Mouse (Mus musculus) heart, embryonic 15.5 days (tissue): ENCODE data around the gene Tspan17. TPM values are rescaled to one million over a fixed set of nuclear protein-coding genes. Genes with fewer than 3 reads are reported as not detected.

Experiments used
- ATAC-seq: fragments of 200-750 bp; cut with Nextera tagmentation; replicated peaks from 2 replicates; pipeline ENCODE4 v1.8.0; 2017; ENCODE audit warnings: low read depth, moderate TSS enrichment; ENCODE audit not compliant: insufficient number of reproducible peaks, insufficient read depth, low FRiP score
- H3K27ac ChIP-seq: fragments of 300-500 bp; sonication (generic); 2 replicates; pipeline ENCODE4 v1.5.1; 2015; ENCODE audit warnings: mild to moderate bottlenecking, inconsistent platforms
- H3K27me3 ChIP-seq: fragments of 300-500 bp; sonication (generic); 2 replicates; pipeline ENCODE4 v1.6.1; 2015; ENCODE audit warnings: inconsistent platforms
- H3K36me3 ChIP-seq: fragments of 300-500 bp; sonication (generic); 2 replicates; pipeline ENCODE4 v1.6.1; 2015; ENCODE audit warnings: mild to moderate bottlenecking, inconsistent platforms
- H3K4me1 ChIP-seq: fragments of 300-500 bp; sonication (generic); replicated peaks from 2 replicates; pipeline ENCODE4 v1.6.1; 2015; ENCODE audit warnings: inconsistent platforms
- H3K4me2 ChIP-seq: fragments of 300-500 bp; sonication (generic); 2 replicates; pipeline ENCODE4 v1.6.1; 2015; ENCODE audit warnings: inconsistent platforms, mild to moderate bottlenecking, moderate library complexity
- H3K4me3 ChIP-seq: fragments of 300-500 bp; sonication (generic); 2 replicates; pipeline ENCODE4 v1.5.1; 2015; ENCODE audit warnings: mild to moderate bottlenecking, inconsistent platforms
- H3K9ac ChIP-seq: fragments of 300-500 bp; sonication (generic); 2 replicates; pipeline ENCODE4 v1.6.1; 2015; ENCODE audit warnings: mild to moderate bottlenecking, inconsistent platforms
- H3K9me3 ChIP-seq: fragments of 300-500 bp; sonication (generic); replicated peaks from 2 replicates; pipeline ENCODE4 v1.6.1; 2016; ENCODE audit warnings: inconsistent platforms
- WGBS: fragments of 180-500 bp; shearing (Covaris S2); methylation state at CpG from one replicate; pipeline ENCODE4 v1.1.7; 2015; ENCODE audit warnings: mixed read lengths; 5-methylcytosine and 5-hydroxymethylcytosine counted together
- polyA plus RNA-seq: library from polyadenylated mRNA; unstranded; fragments of >200 nt; fragmentation: Nextera tagmentation; extraction: Ambion mirVana; gene quantifications from 2 replicates; pipeline ENCODE4 v1.2.1, GENCODE M21; 2015

Tspan17 gene
- polyA plus RNA-seq, 1 experiment from 2014 or later, result 4.4 TPM

- no peak overlapping the region for H3K9ac ChIP-seq
- 75% methylated on average over 16 of the region's 16 CpGs for WGBS
- H3K27ac ChIP-seq, result no peak overlapping the region
- H3K4me1 ChIP-seq, result peaks cover 12% of the 10 kb centered on the region
- H3K4me2 ChIP-seq, result no peak overlapping the region
- peaks cover 65% of the 10 kb centered on the region for H3K27me3 ChIP-seq
- no peaks in the 10 kb centered on the region for H3K9me3 ChIP-seq
- H3K36me3 ChIP-seq, result no peaks in the 10 kb centered on the region
- ATAC-seq, result no peak
- H3K4me3 ChIP-seq, result no peak overlapping the region
Observed at GRCm38 (mm10) chr13:54794002-54794577, 4.9 kb downstream of the Tspan17 start.

GRCm38 (mm10) chr13:54794843-54795242, 5.7 kb downstream of the Tspan17 start:
- Histone ChIP-seq H3K4me1 (peaks cover 5% of the 10 kb centered on the region), H3K4me3 (no peak overlapping the region), H3K9me3 (no peaks in the 10 kb centered on the region), H3K27ac (no peak overlapping the region), H3K27me3 (peaks cover 63% of the 10 kb centered on the region), H3K9ac (no peak overlapping the region), H3K36me3 (no peaks in the 10 kb centered on the region), H3K4me2 (no peak overlapping the region)
- no peak for ATAC-seq
- WGBS, result 51% methylated on average over 5 of the region's 5 CpGs

GRCm38 (mm10) chr13:54797356-54797755, 8.2 kb downstream of the Tspan17 start:
- Histone ChIP-seq H3K27ac (no peak overlapping the region), H3K36me3 (no peaks in the 10 kb centered on the region), H3K4me2 (no peak overlapping the region), H3K4me1 (no peaks in the 10 kb centered on the region), H3K9me3 (no peaks in the 10 kb centered on the region), H3K27me3 (peaks cover 47% of the 10 kb centered on the region), H3K9ac (no peak overlapping the region), H3K4me3 (no peak overlapping the region)
- 33% methylated on average over 4 of the region's 4 CpGs for WGBS
- ATAC-seq, result no peak

DNA sequence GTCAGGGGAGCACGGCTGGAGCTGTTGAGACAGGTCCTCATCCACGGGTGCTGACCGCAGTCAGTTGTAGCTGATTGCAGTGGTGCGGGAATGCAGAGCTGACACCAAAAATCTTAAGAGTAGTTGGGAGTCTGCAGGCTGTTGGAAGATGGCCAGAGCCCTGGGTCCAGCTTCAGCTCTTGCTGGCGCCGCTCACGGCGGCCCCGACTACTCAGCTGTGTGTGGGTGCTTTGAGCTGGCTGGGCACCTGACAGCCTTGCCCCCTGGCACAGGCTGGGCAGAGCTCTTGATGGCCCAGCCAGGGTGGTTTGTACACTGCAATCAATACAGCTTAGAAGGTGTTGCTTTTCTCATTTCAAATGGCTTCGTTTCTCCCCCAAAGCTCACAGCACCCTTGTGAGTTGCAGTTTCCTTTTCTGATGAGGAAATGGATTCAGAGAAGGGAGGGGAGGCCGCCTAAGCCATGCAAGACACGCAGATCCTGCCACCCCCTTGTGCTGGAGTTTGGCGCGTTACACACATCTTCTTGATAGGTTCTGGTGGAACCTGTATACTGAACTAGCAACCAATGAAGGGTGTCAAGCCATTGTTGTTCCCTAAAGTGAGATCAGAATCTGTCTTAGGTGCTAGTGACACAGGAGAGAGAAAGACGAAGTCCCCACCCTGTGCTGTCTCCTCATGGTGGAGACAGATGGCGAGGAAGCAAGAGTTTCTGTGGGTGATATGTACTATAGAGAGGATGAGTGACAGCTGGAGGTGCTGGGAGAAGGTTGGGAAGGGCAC, 8.9 kb downstream of the Tspan17 start:
- peaks cover 40% of the 10 kb centered on the region for H3K27me3 ChIP-seq
- H3K9me3 ChIP-seq, result no peaks in the 10 kb centered on the region
- no peak overlapping the region for H3K4me2 ChIP-seq
- H3K27ac ChIP-seq, result no peak overlapping the region
- H3K9ac ChIP-seq, result no peak overlapping the region
- H3K36me3 ChIP-seq, result no peaks in the 10 kb centered on the region
- ATAC-seq, result no peak
- no peaks in the 10 kb centered on the region for H3K4me1 ChIP-seq
- WGBS, result 69% methylated on average over 16 of the region's 16 CpGs
- H3K4me3 ChIP-seq, result no peak overlapping the region

DNA sequence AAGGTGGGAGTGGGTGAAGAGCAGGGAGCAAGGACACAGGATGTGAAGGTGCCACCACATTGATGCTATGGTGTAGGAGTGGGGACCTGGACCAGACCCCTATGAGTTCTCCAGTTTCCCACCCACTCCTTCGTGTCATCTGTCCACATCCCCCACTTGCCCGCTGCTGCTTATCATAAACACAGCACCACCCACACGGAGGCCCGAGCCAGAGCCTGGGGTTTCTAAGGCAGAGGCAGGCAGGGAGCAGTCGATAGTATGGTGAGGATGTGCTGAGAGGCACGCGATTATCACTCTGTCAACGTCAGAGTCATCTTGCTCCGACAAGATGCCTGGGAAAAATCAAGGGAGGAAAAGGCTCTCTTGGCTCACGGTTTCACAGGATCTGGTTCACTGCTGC, 9.6 kb downstream of the Tspan17 start:
- Histone ChIP-seq H3K4me2 (no peak overlapping the region), H3K4me1 (no peaks in the 10 kb centered on the region), H3K9ac (no peak overlapping the region), H3K36me3 (no peaks in the 10 kb centered on the region), H3K4me3 (no peak overlapping the region), H3K27me3 (peaks cover 39% of the 10 kb centered on the region), H3K27ac (no peak overlapping the region), H3K9me3 (no peaks in the 10 kb centered on the region)
- 49% methylated on average over 10 of the region's 10 CpGs for WGBS
- no peak for ATAC-seq

DNA sequence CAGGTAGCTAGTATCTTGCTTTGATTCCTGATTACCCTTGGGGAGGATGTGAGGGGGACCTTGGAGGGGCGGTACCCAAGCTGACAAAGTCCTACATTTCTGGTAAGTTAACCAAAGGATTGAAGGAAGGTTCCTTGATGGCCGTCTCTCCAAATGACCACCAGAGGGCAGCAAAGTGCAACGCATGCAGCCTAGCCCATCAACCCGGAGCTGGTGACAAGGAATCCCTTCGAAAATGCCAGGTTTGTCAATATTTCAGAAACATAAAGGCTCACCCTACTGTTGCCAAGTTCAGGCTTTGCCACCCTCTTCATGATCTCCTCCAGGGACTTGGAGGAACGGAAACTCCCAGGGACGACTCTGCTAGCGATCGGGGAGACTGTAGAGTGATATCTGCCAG, 10.5 kb downstream of the Tspan17 start:
- Histone ChIP-seq H3K4me1 (no peaks in the 10 kb centered on the region), H3K4me3 (0 out of 2 replicates have a peak overlapping the region, but pooled peaks have one; percentile 18), H3K36me3 (no peaks in the 10 kb centered on the region), H3K9ac (no peak overlapping the region), H3K4me2 (peak overlapping the region; percentile 55), H3K9me3 (no peaks in the 10 kb centered on the region), H3K27me3 (peaks cover 40% of the 10 kb centered on the region), H3K27ac (no peak overlapping the region)
- no peak for ATAC-seq
- 8% methylated on average over 9 of the region's 9 CpGs for WGBS

DNA sequence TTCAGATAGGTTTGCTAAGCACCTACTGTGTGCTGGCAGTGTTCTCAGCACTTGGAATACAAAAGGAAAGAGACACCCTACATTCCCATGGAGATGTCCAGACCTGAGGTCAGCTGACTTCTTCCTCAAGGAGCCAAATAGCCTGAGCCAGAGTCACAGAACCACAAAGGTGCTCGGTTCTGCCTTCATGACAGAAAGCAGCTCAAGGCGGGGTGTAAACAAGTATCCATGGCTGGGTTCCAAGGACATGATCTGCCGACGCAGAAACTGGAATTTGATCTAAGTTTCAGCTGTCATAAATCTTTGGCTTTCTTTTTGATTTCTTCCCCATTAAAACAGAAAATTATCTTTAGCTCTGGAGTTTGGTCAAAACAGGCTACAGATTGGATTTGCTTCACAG, 11.0 kb downstream of the Tspan17 start:
- Histone ChIP-seq H3K9ac (no peak overlapping the region), H3K9me3 (no peaks in the 10 kb centered on the region), H3K4me1 (no peaks in the 10 kb centered on the region), H3K27ac (no peak overlapping the region), H3K4me2 (no peak overlapping the region), H3K36me3 (no peaks in the 10 kb centered on the region), H3K27me3 (peaks cover 45% of the 10 kb centered on the region), H3K4me3 (no peak overlapping the region)
- WGBS, result 54% methylated on average over 4 of the region's 4 CpGs
- ATAC-seq, result no peak

- WGBS, result 76% methylated on average over 6 of the region's 6 CpGs
- Histone ChIP-seq H3K27ac (no peak overlapping the region), H3K4me2 (no peak overlapping the region), H3K9ac (no peak overlapping the region), H3K4me3 (no peak overlapping the region), H3K36me3 (no peaks in the 10 kb centered on the region), H3K4me1 (no peaks in the 10 kb centered on the region), H3K9me3 (no peaks in the 10 kb centered on the region), H3K27me3 (peaks cover 57% of the 10 kb centered on the region)
- ATAC-seq, result no peak
Observed at GRCm38 (mm10) chr13:54803010-54803409, 13.8 kb downstream of the Tspan17 start.

DNA sequence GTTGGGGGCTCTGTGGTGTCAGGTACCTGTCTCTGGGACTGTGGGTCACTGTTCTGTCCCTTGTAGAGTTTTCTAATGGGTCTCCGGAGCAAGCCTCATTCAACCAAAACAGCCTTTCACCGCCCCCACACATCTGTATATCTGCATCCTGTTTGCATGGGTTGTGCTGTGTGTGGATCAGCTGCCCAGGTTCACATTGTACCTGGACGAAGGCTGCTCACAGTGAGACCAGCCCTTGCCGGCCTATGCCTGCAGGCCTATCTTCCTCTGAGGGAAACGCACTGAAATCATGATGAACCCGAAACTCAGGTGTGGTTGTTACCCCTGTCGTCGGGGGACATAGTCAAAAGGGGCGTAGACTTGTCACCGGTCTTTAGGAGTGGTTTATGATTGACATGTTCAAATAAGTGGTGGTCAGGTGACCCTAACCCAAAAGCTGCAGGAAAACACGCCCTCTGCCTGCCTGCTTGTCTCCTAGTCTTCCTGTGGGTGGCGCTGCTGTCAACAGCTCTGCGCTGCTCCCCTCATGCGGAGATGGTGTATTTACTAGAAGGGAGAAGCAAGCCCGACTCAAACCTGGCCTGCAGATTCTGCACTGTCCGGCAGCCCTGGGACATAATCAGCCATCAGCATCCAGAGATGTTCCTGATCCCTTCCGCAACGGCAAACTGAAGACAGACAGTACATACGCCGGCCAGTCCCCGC, 16.1 kb downstream of the Tspan17 start:
- Histone ChIP-seq H3K27me3 (peaks cover 50% of the 10 kb centered on the region), H3K9ac (no peak overlapping the region), H3K36me3 (no peaks in the 10 kb centered on the region), H3K27ac (no peak overlapping the region), H3K4me1 (no peaks in the 10 kb centered on the region), H3K4me2 (no peak overlapping the region), H3K9me3 (no peaks in the 10 kb centered on the region), H3K4me3 (no peak overlapping the region)
- ATAC-seq, result no peak
- WGBS, result 40% methylated on average over 21 of the region's 21 CpGs

GRCm38 (mm10) chr13:54806434-54806976, 17.3 kb downstream of the Tspan17 start:
- no peak overlapping the region for H3K27ac ChIP-seq
- no peaks in the 10 kb centered on the region for H3K9me3 ChIP-seq
- no peak overlapping the region for H3K4me2 ChIP-seq
- no peaks in the 10 kb centered on the region for H3K36me3 ChIP-seq
- H3K27me3 ChIP-seq, result peaks cover 45% of the 10 kb centered on the region
- ATAC-seq, result no peak
- WGBS, result 46% methylated on average over 13 of the region's 13 CpGs
- H3K4me1 ChIP-seq, result no peaks in the 10 kb centered on the region
- no peak overlapping the region for H3K4me3 ChIP-seq
- no peak overlapping the region for H3K9ac ChIP-seq

DNA sequence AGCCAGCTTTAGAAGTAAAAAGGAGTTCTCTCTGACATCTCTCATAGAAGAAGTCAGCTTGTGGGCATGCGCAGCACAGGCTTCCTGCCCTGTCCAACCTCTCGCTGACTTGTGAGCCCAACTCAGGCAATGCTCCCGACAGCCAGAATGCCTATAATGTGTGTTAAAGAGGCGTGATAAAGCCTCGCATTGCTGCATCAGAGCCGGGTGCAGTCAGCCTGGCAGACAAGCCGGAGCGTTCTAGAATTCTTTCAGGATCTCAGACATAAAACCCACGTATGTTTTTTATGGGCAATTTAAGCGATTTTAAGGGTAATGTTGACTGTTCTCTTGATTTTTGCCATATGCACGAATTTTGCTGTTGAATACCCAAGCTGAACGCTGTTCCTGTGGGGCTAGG, 18.9 kb downstream of the Tspan17 start:
- WGBS, result 58% methylated on average over 12 of the region's 12 CpGs
- Histone ChIP-seq H3K9me3 (no peaks in the 10 kb centered on the region), H3K27ac (no peak overlapping the region), H3K4me3 (no peak overlapping the region), H3K9ac (no peak overlapping the region), H3K27me3 (peaks cover 49% of the 10 kb centered on the region), H3K4me2 (no peak overlapping the region), H3K36me3 (no peaks in the 10 kb centered on the region), H3K4me1 (no peaks in the 10 kb centered on the region)
- ATAC-seq, result no peak
